Mouse (Mus musculus) heart, embryonic 11.5 days (tissue): ENCODE data around the gene Themis. TPM values are rescaled to one million over a fixed set of nuclear protein-coding genes. Genes with fewer than 3 reads are reported as not detected.

Experiments
- ATAC-seq: fragments of 200-750 bp; cut with Nextera tagmentation; replicated peaks from 2 replicates; pipeline ENCODE4 v1.8.0; 2017; ENCODE audit warnings: moderate library complexity; ENCODE audit not compliant: insufficient number of reproducible peaks, low FRiP score, low TSS enrichment
- H3K27ac ChIP-seq: fragments of 300-500 bp; sonication (generic); 2 replicates; pipeline ENCODE4 v1.5.1; 2014; ENCODE audit warnings: mild to moderate bottlenecking, low read depth, low read length
- H3K27me3 ChIP-seq: fragments of 300-500 bp; sonication (generic); 2 replicates; pipeline ENCODE4 v1.6.1; 2014; ENCODE audit warnings: mild to moderate bottlenecking, low read length, mixed read lengths; ENCODE audit not compliant: control insufficient read depth, insufficient read depth
- H3K36me3 ChIP-seq: fragments of 300-500 bp; sonication (generic); 2 replicates; pipeline ENCODE4 v1.6.1; 2014; ENCODE audit warnings: mild to moderate bottlenecking, low read length, moderate library complexity, mixed read lengths; ENCODE audit not compliant: control insufficient read depth, insufficient read depth
- H3K4me1 ChIP-seq: fragments of 300-500 bp; sonication (generic); 2 replicates; pipeline ENCODE4 v1.6.1; 2014; ENCODE audit warnings: low read length; ENCODE audit not compliant: control insufficient read depth, insufficient read depth
- H3K4me2 ChIP-seq: fragments of 300-500 bp; sonication (generic); 2 replicates; pipeline ENCODE4 v1.6.1; 2014; ENCODE audit warnings: mild to moderate bottlenecking, moderate library complexity
- H3K4me3 ChIP-seq: fragments of 300-500 bp; sonication (generic); 2 replicates; pipeline ENCODE4 v1.5.1; 2014; ENCODE audit warnings: low read depth, low read length
- H3K9ac ChIP-seq: fragments of 300-500 bp; sonication (generic); 2 replicates; pipeline ENCODE4 v1.6.1; 2014; ENCODE audit warnings: mild to moderate bottlenecking, low read depth, low read length, moderate library complexity
- H3K9me3 ChIP-seq: fragments of 300-500 bp; sonication (generic); replicated peaks from 2 replicates; pipeline ENCODE4 v1.6.1; 2016; ENCODE audit warnings: low read length; ENCODE audit not compliant: control insufficient read depth
- WGBS: fragments of 180-500 bp; shearing (Covaris S2); extraction: QIAGEN DNeasy Blood & Tissue Kit; methylation state at CpG from one replicate; pipeline ENCODE4 v1.1.7; 2014; ENCODE audit not compliant: insufficient replicate concordance; 5-methylcytosine and 5-hydroxymethylcytosine counted together
- polyA plus RNA-seq: library from polyadenylated mRNA; unstranded; fragments of >200 nt; fragmentation: Nextera tagmentation; extraction: Ambion mirVana; gene quantifications from 2 replicates; pipeline ENCODE4 v1.2.1, GENCODE M21; 2014

Themis gene
- polyA plus RNA-seq, 1 experiment from 2014 or later = not detected

- H3K4me2 ChIP-seq = no peak overlapping the region
- no peak overlapping the region for H3K27ac ChIP-seq
- no peak for ATAC-seq
- no peaks in the 10 kb centered on the region for H3K4me1 ChIP-seq
- H3K36me3 ChIP-seq = no peaks in the 10 kb centered on the region
- H3K9me3 ChIP-seq = no peaks in the 10 kb centered on the region
- no peak overlapping the region for H3K9ac ChIP-seq
- WGBS = 69% methylated on average over 6 of the region's 6 CpGs
- H3K4me3 ChIP-seq = no peak overlapping the region
- no peaks in the 10 kb centered on the region for H3K27me3 ChIP-seq
Observed at GRCm38 (mm10) chr10:28665141-28665540, 3.0 kb upstream of the Themis start.

GRCm38 (mm10) chr10:28673931-28674330 lies 5.8 kb downstream of the Themis start:
- H3K4me1 ChIP-seq = no peaks in the 10 kb centered on the region
- H3K4me2 ChIP-seq = no peak overlapping the region
- no peak overlapping the region for H3K9ac ChIP-seq
- no peak for ATAC-seq
- H3K36me3 ChIP-seq = no peaks in the 10 kb centered on the region
- no peak overlapping the region for H3K4me3 ChIP-seq
- 77% methylated on average over 3 of the region's 3 CpGs for WGBS
- no peak overlapping the region for H3K27ac ChIP-seq
- no peaks in the 10 kb centered on the region for H3K27me3 ChIP-seq
- no peaks in the 10 kb centered on the region for H3K9me3 ChIP-seq

GRCm38 (mm10) chr10:28675337-28675736 lies 7.2 kb downstream of the Themis start:
- H3K4me1 ChIP-seq = no peaks in the 10 kb centered on the region
- H3K9ac ChIP-seq = no peak overlapping the region
- 85% methylated on average over 2 of the region's 2 CpGs for WGBS
- no peak for ATAC-seq
- H3K36me3 ChIP-seq = no peaks in the 10 kb centered on the region
- H3K9me3 ChIP-seq = no peaks in the 10 kb centered on the region
- no peak overlapping the region for H3K4me3 ChIP-seq
- H3K4me2 ChIP-seq = no peak overlapping the region
- H3K27me3 ChIP-seq = no peaks in the 10 kb centered on the region
- no peak overlapping the region for H3K27ac ChIP-seq

GRCm38 (mm10) chr10:28694981-28695380 lies 26.8 kb downstream of the Themis start:
- no peaks in the 10 kb centered on the region for H3K27me3 ChIP-seq
- ATAC-seq = no peak
- H3K27ac ChIP-seq = no peak overlapping the region
- H3K4me1 ChIP-seq = no peaks in the 10 kb centered on the region
- H3K36me3 ChIP-seq = no peaks in the 10 kb centered on the region
- no peak overlapping the region for H3K9ac ChIP-seq
- no peaks in the 10 kb centered on the region for H3K9me3 ChIP-seq
- H3K4me3 ChIP-seq = no peak overlapping the region
- whole genome bisulfite sequencing = 69% methylated on average over 6 of the region's 6 CpGs
- no peak overlapping the region for H3K4me2 ChIP-seq

GRCm38 (mm10) chr10:28696032-28696431 lies 27.9 kb downstream of the Themis start:
- no peak overlapping the region for H3K4me2 ChIP-seq
- no peaks in the 10 kb centered on the region for H3K4me1 ChIP-seq
- H3K27ac ChIP-seq = no peak overlapping the region
- H3K36me3 ChIP-seq = no peaks in the 10 kb centered on the region
- H3K9me3 ChIP-seq = no peaks in the 10 kb centered on the region
- ATAC-seq = no peak
- no peak overlapping the region for H3K9ac ChIP-seq
- H3K4me3 ChIP-seq = no peak overlapping the region
- H3K27me3 ChIP-seq = no peaks in the 10 kb centered on the region
- WGBS = 91% methylated on average over 1 of the region's 1 CpGs

- Histone ChIP-seq H3K4me3 (no peak overlapping the region), H3K36me3 (no peaks in the 10 kb centered on the region), H3K27me3 (no peaks in the 10 kb centered on the region), H3K4me2 (no peak overlapping the region), H3K4me1 (no peaks in the 10 kb centered on the region), H3K27ac (no peak overlapping the region), H3K9ac (no peak overlapping the region), H3K9me3 (no peaks in the 10 kb centered on the region)
- ATAC-seq = no peak
Observed at GRCm38 (mm10) chr10:28698175-28698574, 30.0 kb downstream of the Themis start.

- H3K4me2 ChIP-seq = no peak overlapping the region
- H3K27ac ChIP-seq = no peak overlapping the region
- 72% methylated on average over 3 of the region's 3 CpGs for WGBS
- H3K9ac ChIP-seq = no peak overlapping the region
- H3K27me3 ChIP-seq = no peaks in the 10 kb centered on the region
- no peak for ATAC-seq
- H3K4me1 ChIP-seq = no peaks in the 10 kb centered on the region
- H3K4me3 ChIP-seq = no peak overlapping the region
- no peaks in the 10 kb centered on the region for H3K9me3 ChIP-seq
- no peaks in the 10 kb centered on the region for H3K36me3 ChIP-seq
Observed at GRCm38 (mm10) chr10:28721828-28722227, 53.7 kb downstream of the Themis start.

- H3K9ac ChIP-seq = no peak overlapping the region
- no peaks in the 10 kb centered on the region for H3K36me3 ChIP-seq
- H3K4me1 ChIP-seq = no peaks in the 10 kb centered on the region
- no peak overlapping the region for H3K4me3 ChIP-seq
- no peak for ATAC-seq
- no peaks in the 10 kb centered on the region for H3K9me3 ChIP-seq
- no peaks in the 10 kb centered on the region for H3K27me3 ChIP-seq
- no peak overlapping the region for H3K27ac ChIP-seq
- H3K4me2 ChIP-seq = no peak overlapping the region
- WGBS = 83% methylated on average over 7 of the region's 7 CpGs
Observed at GRCm38 (mm10) chr10:28723266-28723665, 55.1 kb downstream of the Themis start.

- H3K4me3 ChIP-seq = no peak overlapping the region
- no peaks in the 10 kb centered on the region for H3K4me1 ChIP-seq
- WGBS = 2% methylated on average over 2 of the region's 2 CpGs
- no peaks in the 10 kb centered on the region for H3K27me3 ChIP-seq
- no peak overlapping the region for H3K4me2 ChIP-seq
- no peaks in the 10 kb centered on the region for H3K36me3 ChIP-seq
- ATAC-seq = no peak
- H3K9me3 ChIP-seq = no peaks in the 10 kb centered on the region
- no peak overlapping the region for H3K9ac ChIP-seq
- H3K27ac ChIP-seq = no peak overlapping the region
Observed at GRCm38 (mm10) chr10:28730122-28730521, 62.0 kb downstream of the Themis start.
